Mouse (Mus musculus) ovary, adult 18-20 months (tissue): ENCODE results near the gene Pnrc2.

Experiments
- DNase-seq: peaks from one replicate; pipeline ENCODE4 v3.0.0; 2022; ENCODE audit warnings: low spot score, mixed read lengths

Gene Pnrc2

DNA sequence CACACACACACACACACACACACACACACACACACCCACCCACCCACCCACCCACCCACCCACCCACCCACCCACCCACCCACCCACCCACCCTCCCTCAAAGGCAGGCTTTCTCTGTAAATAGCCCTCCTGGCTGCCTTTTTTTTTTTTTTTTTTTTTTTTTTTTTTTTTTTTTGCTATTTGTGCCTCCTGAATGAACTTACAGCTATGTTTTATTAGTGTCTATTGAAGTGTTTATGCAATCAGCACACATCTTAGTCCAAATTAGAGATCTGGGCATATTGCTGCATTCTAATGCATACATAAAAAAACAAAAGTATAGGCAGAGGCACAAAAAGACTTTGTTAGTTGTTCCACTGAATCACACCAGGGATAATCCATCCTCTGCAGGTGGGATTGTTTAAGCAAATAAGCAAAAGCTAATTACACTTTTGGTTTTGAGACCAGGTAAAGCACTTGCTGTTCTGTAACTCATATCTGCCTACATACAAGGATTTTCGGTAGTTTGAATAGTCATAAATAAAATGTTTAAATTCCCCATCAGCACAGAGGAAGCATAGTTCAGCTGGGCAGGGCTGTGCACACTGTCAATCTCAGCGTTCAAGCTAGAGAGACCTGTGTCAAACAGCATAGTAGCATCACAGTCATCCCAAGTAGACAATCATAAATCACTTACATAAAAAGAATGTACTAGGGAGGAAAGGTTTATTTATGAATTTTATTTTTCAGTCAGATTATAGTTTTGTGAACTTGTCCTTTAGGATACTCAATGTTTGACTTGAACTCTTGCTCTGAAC lies 3.2 kb downstream of the Pnrc2 start:
- no peak for DNase-seq

DNA sequence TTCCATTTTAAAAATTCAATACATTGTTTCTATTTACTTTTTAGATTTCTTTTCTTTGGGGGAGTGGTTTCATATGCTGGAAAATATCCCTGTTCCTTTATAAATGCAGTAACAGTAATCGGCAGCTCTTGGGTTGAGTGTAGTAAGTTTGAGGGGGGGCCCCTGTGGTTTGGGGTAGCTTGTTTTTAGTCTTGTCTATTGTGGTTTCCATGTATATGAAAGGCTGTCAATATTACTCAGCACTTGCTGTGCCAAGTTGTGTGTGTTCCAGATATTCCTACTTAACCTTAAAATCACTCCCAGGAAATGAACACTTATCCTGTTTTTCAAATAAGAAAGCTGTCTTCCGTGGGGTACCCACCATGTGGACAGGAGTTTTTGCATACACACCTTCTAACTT lies 4.7 kb downstream of the Pnrc2 start:
- no peak for DNase-seq

DNA sequence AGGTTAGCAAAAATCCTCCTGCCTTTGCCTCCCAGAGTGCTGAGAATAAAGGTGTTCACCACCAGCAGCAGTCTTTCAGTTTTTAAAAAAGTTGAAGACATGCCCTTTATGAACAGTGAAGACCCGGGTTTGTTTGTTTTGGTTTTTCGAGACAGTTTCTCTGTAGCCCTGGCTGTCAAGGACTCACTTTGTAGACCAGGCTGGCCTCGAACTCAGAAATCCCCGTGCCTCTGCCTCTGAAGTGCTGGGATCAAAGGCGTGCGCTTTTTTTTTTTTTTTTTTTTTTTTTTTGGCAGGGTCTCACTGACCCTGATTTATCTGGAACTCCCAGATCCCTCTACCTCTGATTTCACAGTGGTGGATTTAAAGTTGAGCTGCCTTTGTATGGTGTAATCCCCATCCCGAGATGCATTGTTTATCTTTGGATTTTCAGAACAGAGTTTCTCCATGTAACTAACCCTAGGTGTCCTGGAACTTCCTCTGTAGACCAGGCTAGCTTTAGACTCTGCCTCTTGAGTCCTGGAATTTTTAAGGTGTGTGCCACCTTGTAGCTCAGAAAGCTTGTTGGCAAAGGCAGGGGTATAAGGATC lies 16.0 kb downstream of the Pnrc2 start:
- no peak for DNase-seq

DNA sequence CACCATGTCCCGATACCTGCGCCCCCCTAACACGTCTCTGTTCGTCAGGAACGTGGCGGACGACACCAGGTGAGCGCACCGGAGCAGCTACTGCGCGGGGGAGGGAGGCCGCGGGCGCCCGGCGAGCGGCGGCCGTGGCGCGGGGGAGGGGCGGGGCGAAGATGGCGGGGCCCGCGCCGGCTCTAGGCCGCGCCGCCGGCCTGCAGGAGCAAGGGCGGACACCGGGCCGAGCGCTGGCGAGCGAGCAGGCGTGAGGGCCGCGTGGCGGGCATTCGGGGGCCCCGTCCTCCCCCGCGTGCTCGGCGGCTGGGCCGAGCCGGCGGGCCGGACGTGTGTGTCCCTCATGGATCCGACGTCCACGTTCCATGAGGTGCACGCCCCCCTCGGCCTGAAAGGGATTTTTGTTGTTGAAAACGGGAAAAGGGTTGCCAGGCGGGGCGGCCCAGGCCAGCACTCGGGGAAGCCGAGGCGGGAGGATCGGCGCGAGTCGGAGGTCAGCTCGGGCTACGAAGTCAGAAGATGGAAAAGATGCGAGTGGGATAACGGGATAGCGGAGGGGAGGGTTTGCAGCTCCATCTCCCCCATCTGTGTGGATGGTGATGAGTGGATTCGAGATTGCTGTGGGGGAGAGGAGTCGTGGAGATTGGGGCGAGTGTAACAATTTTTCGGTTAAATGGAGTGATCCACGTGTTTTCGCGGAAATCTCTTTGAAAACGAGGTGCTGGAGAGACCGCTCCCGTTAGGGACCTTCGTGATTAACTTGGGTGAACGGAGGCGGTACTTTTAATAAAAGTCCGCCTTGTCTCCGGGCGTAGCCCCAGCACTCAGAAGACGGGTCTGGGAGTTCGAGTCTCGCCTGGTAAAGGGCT lies 17.2 kb downstream of the Pnrc2 start:
- no peak for DNase-seq

DNA sequence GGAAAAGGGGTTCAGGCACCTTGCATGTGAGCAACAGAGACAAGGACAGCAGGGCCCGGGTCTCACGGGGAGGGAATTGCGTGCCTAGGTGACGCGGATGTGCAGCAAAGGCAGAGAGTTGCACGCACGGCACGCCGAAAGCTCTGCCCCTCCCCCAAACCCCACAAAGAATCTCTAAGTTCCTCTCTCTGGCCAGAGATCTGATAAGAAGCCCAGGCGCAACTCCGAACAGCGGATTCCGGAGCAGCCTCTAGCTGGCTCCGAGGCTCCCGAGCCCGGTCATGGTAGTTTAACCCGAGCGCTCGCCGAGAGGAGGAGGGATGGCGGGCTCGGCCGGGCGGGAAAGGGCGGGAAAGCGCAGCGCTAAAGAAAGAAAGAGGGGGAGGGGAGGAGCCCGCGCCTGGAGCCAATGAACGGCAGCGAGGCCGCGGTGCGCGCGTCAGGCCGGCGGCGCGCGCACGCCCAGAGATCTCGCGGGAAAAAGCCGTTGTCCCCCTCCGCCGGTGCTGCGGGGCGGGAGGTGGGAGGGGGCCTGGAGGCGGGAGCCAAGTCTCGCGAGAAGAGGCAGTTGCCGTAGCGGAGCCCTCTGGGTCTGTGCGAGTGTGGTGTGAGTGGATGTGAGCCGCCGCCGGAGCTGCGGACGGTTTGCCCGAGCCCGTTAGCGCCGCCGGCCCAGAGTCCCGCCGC lies 18.0 kb downstream of the Pnrc2 start, which contains the start of gene Srsf10:
Gene Srsf10 (plus strand): TSS at position 212 of the 687 bp plus-strand sequence.
- peak; percentile 96 for DNase-seq

DNA sequence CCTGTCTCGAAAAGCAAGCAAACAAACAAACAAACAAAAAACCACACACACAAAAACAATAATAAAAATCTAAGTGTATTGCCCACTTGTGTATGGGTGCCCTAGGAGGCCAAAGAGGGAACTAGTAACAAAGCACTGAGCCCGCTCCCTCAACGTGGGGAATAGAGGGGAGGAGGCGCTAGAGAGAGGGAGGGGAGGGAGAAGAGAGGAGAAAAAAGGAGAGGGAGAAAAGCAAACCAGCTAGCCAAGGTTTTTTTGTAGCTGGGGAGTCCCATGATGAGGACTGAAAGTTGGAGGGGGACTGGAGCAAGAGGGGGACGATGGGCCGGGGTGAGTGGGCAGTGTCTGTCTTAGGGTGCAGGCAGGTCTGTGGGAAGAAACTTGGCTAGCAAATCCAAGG lies 18.6 kb downstream of the Pnrc2 start:
- DNase-seq, result no peak

DNA sequence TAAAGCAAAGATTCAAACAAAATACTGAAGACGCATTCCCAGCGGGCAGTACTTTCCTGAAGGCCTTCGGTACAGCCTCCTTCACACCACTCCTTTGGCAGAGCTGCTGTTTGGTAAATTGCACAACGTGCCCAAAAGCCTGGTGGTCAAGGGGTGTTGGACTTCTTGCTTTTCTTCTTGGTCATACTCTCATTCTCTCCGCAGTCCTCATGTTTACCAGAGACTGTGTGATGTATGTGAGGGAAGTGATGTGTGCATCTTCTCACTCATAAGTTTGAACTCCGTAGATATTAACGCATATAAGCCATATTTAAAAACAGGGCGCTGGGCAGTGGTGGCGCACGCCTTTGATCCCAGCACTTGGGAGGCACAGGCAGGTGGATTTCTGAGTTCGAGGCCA lies 19.0 kb downstream of the Pnrc2 start:
- DNase-seq, result no peak

DNA sequence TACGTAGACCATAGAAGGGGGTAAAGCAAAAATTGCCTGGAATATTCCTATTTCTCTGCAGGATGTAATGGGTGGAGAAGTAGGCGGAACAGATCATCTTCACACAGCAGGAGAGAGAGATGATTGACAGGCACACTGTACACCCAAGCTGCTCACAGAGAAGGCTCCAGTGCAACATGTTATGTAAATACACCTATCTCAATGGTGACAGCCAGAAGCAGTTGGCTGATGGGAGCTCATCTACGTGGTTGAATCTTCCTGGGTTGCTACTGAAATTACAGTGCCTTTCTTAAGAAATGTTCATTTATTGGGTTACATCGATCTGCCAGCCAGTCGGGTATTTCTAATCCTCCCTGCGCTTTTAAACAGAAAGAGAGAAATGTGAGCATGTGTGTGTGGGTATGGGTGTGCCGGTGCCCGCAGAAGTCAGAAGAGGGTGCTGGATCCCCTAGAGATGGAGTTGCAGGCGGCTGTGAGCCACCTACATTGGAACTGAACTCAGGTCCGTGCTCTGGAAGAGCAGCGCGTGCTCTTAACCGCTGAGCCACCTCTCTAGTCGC lies 19.6 kb downstream of the Pnrc2 start:
- DNase-seq, result no peak

DNA sequence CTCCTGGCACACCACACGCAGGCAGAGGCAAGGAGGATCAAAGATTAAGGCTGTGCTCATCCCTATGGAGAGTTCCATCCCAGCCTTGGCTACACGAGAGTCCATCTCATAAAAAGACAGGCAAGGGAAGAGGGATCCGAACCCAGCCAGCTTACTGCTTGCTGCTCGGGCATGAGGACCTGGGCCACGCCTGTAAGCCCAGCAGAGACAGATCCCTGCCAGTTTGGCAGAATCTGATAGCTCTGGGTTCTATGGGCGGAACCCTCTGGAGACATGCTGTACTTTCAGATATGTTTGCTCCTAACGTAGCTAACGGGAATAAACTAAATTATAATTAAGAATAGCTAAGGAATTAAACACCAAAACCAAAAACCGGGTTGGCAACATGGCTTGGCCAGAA lies 21.7 kb downstream of the Pnrc2 start:
- DNase-seq, result no peak

DNA sequence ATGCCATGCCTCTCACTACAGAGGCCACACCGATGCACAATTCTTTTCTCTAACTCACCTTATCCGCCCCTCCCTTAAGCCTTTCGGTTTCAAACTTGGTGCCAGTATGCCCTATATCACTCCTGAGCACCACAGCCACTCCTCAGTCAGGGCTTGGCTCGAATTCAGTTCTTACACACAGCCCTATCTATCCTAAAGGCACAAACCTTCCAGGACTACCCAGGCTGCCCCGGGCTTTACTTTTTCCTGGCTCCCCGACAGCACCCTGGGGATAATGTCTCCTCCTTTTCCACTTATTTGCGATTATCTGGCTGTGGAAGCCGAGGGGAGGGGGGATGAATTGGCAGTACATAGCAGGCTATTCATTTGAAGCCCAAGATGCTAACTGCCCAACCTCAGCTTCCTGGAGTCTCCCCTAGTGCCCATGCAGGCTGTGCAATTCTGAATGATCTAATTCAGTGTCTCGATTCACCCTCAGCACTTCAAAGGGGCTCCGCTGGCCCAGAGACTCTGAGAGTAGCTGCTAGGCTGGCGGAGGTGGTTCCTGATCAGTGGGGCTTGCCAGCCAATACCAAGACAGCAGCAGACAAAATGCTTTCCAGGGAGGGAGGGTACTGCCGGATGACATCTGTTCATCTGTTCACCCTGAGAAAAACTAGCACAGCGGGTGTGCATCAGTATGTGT lies 23.1 kb downstream of the Pnrc2 start:
- no peak for DNase-seq

DNA sequence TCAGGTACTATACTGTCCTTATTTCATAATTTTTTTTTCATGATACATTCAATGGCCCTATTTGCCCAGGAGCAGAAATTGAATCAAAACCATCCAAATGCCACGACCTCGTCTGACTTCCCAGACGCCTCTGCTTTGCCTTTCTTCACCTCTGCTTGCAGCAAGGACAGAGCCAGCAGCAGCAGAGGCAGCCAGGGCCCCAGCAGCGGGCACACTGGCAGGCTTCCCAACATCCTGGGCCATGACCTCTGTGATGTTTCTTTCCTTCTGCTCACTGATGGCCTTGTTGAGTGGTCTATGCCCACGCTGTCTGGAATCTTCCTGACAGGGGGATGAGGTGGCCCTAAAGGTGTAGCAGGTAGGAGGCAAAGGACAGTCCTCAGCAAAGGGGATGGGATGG lies 26.1 kb downstream of the Pnrc2 start:
- peak; percentile 63 for DNase-seq

DNA sequence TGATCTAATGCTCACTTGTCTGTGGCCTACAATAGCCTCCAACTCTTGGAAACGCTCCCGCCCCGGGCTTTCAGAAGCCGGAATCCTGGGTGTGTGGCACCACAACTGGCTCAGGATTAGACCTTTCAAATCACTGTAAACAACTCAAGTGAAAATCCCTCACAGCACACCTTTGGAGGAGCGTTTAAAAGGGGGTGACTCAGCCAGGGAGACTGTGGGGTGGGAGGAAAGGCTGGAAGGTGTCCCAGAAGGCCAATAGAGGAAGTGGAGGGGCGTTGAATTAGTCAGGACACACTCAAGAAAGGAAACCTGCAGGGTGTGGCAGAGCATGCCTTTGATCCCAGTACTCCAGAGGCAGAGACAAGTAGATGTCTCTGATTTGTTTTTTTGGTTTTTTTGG lies 29.2 kb downstream of the Pnrc2 start:
- DNase-seq, result no peak

DNA sequence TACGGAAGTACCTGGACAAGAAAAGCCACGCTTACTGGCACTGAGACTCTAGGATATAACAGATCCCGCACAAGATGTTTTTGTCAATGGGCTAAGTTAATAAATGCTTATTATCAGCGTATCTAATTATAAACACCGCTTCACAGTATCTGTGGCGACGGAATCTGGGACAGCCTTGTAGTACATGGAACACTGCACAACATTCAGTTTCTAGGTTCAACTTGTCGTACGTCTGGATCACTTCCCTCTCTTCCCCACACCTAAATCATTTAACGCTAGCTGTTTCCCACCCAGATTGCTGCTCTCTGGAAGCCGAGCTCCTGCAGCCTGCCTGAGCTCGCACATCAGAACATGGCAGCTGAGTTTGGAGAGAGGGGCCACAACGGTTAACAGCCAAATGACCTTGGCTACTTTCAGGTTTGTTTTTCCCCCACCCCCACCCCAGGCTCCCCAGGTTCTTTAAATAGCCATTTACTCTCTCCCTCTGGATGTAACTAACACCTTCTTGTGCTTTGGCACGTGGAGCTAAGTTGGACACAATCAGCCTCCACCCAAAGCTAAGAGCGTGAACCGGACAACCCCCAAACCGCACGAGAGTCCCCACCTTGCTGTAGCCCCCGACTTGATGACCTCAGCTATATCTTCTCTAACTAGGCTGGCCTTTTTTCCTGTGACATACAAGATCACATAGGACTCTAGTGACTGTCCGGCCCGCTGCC lies 34.2 kb downstream of the Pnrc2 start:
- no peak for DNase-seq

DNA sequence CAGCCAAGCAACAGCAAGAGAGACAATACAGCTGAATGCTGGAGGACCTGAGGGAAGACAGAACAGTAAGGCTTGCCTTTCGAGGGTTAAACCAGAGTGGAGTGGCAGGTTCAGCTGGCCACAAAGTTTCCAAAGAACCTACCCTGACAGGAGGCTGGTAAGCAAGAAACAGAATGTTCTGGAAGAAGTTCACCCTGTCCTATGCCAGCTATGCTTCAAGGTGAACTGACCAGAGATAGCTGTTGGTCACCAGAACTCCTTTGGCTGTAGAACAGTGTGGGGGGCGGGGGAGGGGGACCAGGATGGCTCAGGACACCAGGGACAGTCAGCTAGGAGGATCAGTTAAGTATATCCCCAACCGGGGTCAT lies 34.7 kb downstream of the Pnrc2 start:
- no peak for DNase-seq

DNA sequence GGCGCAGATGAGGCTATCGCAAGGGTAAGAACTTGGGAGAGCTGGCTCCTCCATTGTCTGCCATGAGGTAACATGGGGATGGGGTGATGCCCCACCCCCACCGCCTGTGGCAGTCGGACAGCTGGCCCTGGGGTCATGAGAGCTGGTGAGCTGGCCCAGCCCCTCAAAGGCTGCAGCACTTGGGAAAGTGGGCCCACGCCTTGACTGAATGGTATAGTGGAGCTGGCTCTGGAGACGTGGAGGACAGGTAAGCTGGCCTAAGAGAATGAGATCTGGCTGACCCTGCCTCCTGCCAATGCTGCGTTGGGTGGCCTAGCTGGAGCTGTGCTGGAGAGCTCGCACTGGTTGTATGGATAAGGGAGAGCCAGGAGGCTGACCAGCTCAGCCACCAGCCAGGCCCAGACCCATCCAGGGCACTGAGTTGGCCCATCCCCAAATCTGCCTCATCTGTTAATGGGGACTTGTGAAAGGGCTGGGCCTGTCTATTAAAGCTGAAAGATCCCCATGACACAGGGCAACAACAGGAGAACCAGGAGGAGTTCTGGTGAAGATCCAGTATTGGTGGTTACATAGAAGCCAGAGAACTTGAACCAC lies 39.4 kb downstream of the Pnrc2 start:
- no peak for DNase-seq

DNA sequence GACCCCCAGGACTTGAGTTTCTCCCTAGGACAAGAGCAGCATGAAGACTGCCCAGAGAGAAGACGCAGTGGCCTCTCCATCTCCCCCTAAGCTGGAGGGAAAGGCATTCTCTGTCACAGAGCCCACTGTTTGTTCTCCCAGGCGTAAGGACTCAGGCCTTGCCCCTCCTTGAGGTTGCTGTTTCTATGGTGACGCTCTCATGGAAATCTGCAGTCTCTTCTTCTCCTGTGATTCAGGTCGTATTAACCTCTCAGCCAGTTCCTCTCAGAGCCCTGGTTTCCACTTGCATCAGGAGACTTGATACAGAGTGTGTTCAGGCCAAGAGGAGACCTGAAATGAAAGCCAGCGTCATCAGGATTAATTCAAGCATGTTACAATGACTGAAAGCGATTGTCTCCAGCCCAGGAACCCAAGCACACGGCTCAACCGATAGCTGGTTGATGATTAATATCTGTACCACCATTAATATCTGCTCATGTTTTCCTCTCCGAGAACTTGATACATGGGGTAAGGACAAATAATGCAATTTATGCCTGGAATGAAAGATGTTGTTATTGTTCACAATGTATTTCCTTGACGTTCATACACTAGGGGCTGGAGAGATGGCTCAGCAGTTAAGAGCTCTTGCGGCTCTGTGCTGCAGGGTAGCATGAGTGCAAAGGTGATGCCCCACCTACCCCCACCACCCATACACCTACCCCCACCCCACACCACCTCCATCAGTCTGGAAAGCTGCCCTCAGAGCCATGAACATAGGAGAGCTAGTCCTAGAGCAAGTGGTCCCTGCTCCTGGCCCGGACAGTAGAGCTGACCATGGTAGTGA lies 40.1 kb downstream of the Pnrc2 start:
- no peak for DNase-seq

DNA sequence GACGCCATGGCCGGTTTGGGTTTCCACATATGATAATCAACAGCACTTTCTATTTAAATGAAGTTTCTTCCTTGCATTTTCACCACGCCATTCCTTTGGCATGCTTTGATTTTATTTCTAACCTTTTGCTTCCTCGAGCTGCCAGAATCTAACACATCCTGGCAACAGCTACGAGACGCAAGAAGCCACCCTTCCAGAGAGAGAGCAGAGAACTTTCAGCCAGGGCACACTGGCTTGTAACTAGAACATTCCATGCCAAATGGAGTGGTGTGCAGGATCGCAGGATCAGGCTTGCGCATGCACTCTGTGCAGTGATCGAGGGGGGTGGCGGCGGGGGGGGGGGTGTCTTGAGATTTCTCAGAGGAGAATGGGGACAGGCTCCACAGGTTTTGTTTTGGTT lies 41.6 kb downstream of the Pnrc2 start:
- no peak for DNase-seq

DNA sequence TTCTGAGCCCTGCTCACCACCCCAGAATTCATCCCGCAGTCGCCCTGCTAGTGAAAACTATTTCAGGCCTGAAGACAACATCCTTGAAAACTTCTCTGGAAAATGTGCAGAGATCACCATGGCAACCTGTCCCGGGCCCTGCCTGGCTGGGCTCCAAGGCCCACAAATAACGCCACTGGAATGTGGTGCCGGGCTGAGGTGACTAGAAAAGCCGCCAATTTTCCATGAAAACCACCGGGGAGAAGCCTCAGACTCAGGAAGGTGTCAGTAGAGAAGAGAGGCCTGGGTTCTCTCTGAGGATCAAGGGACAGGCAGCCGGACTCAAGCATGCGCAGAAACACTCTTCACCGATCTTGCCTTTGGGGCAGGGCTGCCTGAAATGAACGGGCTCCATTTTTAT lies 45.2 kb downstream of the Pnrc2 start:
- DNase-seq, result peak; percentile 84

DNA sequence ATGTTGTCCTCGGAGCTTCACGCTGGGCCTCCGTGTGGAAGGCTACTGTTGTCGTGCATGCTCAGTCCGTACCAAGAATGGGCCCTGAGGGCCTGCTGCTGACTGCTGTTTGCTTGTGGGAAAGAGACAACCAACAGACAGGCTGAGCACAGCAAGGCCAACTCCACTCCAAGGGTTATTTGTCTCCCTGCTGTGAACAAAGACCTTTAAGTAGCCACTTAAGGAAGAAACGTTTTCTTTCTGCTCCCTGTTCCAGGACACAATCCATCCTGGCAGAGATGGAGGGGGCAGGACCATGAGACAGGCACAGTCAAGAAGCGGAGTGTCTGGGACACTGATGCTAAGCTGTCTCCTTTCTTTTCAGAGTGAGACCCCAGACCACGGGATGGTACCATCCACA lies 49.4 kb downstream of the Pnrc2 start:
- no peak for DNase-seq

DNA sequence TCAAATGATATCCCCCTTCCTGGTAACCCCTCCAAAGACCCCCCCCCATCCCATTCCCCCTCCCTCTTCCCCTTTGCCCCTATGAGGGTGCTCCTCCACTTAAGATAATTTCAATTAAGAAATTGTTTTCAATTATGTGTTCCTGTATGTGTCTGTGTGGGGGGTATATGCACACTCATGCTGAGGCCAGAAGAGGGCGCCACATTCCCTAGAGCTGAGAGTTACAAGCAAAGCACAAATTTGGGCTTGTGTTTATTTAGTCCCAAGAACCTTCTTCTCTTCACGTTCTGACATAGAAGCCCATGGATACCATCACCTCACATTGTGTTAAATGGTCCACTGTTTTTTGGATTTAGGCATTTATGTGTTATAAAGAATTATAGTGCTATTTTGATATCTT lies 50.4 kb downstream of the Pnrc2 start:
- DNase-seq, result no peak
